Mouse (Mus musculus) CH12.LX (cell line): ENCODE results near the gene Rbck1. TPM values are rescaled to one million over a fixed set of nuclear protein-coding genes. Genes with fewer than 3 reads are reported as not detected.

Experiments
- DNase-seq: peaks from one replicate; pipeline ENCODE4 v3.0.0-alpha.2; 2013; ENCODE audit errors: extremely low read depth
- H3K27ac ChIP-seq: 2 replicates; pipeline ENCODE4 v1.5.1; 2012; ENCODE audit warnings: low read depth, mild to moderate bottlenecking, control low read depth, moderate library complexity; ENCODE audit not compliant: insufficient read depth
- H3K27me3 ChIP-seq: replicated peaks from 2 replicates; pipeline ENCODE3; 2012; ENCODE audit warnings: inconsistent platforms
- H3K36me3 ChIP-seq, 2 experiments: replicated peaks in 1 of 2; 2 replicates each; pipeline versions ENCODE3 to v1.6.1; 2012; ENCODE audit warnings: inconsistent platforms in 1 of 2, low read length in 1 of 2, mild to moderate bottlenecking in 1 of 2, mixed read lengths in 1 of 2, moderate library complexity in 1 of 2; ENCODE audit not compliant: control insufficient read depth in 1 of 2, insufficient read depth in 1 of 2
- H3K4me1 ChIP-seq, 2 experiments: 2 replicates each; pipeline ENCODE4 v1.6.1; 2012; ENCODE audit warnings: inconsistent platforms in 1 of 2, moderate library complexity in 1 of 2; ENCODE audit not compliant: insufficient read depth in 2 of 2, control insufficient read depth in 1 of 2
- H3K4me2 ChIP-seq: 2 replicates; pipeline ENCODE4 v1.6.1; 2012; ENCODE audit warnings: low read depth, mild to moderate bottlenecking, control low read depth; ENCODE audit not compliant: poor library complexity, insufficient read depth, severe bottlenecking
- H3K4me3 ChIP-seq, 3 experiments: fragments of 150-350 bp in 1 of 3; sonication (generic) in 1 of 3; replicated peaks in 1 of 3; 2 replicates each; pipeline versions ENCODE3 to v1.5.1; 2011 to 2012; ENCODE audit warnings: low read depth in 2 of 3, low read length in 2 of 3, mild to moderate bottlenecking in 2 of 3, moderate library complexity in 2 of 3, control low read depth in 1 of 3, improper control_type of control experiment in 1 of 3, inconsistent platforms in 1 of 3, mixed read lengths in 1 of 3; ENCODE audit not compliant: poor library complexity in 1 of 3
- H3K79me2 ChIP-seq: replicated peaks from 2 replicates; pipeline ENCODE4 v1.6.1; 2012; ENCODE audit warnings: mild to moderate bottlenecking, moderate library complexity; ENCODE audit not compliant: control insufficient read depth, poor library complexity, insufficient read depth, severe bottlenecking; ENCODE audit errors: extremely low read depth
- H3K9ac ChIP-seq: 2 replicates; pipeline ENCODE4 v1.6.1; 2012; ENCODE audit warnings: low read depth, mild to moderate bottlenecking, control low read depth, moderate library complexity; ENCODE audit not compliant: insufficient read depth
- H3K9me3 ChIP-seq: replicated peaks from 2 replicates; pipeline ENCODE3; 2012; ENCODE audit warnings: low read length, inconsistent platforms, mixed read lengths
- CHD2 ChIP-seq: IDR thresholded peaks from 2 replicates; pipeline ENCODE4 v1.6.1; 2011; ENCODE audit warnings: low read length, improper control_type of control experiment
- CTCF ChIP-seq, 2 experiments: IDR thresholded peaks in 1 of 2; conservative IDR thresholded peaks in 1 of 2; 2 replicates each; pipeline ENCODE4 v1.5.1; 2011 to 2012; ENCODE audit warnings: low read depth in 2 of 2, low read length in 2 of 2, improper control_type of control experiment in 1 of 2, inconsistent platforms in 1 of 2, mild to moderate bottlenecking in 1 of 2, moderate library complexity in 1 of 2
- E2F4 ChIP-seq: IDR thresholded peaks from 2 replicates; pipeline ENCODE4 v1.6.1; 2011; ENCODE audit warnings: low read depth, low read length, improper control_type of control experiment; ENCODE audit not compliant: insufficient replicate concordance
- ELF1 ChIP-seq: IDR thresholded peaks from 2 replicates; pipeline ENCODE4 v1.6.1; 2014; ENCODE audit warnings: low read depth, mild to moderate bottlenecking, inconsistent platforms, low read length, improper control_type of control experiment
- EP300 ChIP-seq: IDR thresholded peaks from 2 replicates; pipeline ENCODE4 v1.6.1; 2011; ENCODE audit warnings: low read length, improper control_type of control experiment
- ETS1 ChIP-seq: conservative IDR thresholded peaks from 2 replicates; pipeline ENCODE4 v1.6.1; 2012; ENCODE audit warnings: low read depth, mild to moderate bottlenecking, inconsistent platforms, low read length, improper control_type of control experiment, moderate library complexity
- GABPA ChIP-seq: IDR thresholded peaks from 2 replicates; pipeline ENCODE4 v1.6.1; 2012; ENCODE audit warnings: low read depth, low read length, improper control_type of control experiment, inconsistent platforms; ENCODE audit not compliant: insufficient replicate concordance
- IRF4 ChIP-seq: IDR thresholded peaks from 2 replicates; pipeline ENCODE4 v1.6.1; 2014; ENCODE audit warnings: low read depth, mild to moderate bottlenecking, inconsistent platforms, low read length, improper control_type of control experiment
- JUND ChIP-seq: conservative IDR thresholded peaks from 2 replicates; pipeline ENCODE4 v1.6.1; 2011; ENCODE audit warnings: low read depth, low read length, improper control_type of control experiment
- KAT2A ChIP-seq: IDR thresholded peaks from 2 replicates; pipeline ENCODE4 v1.6.1; 2012; ENCODE audit warnings: low read length, improper control_type of control experiment, inconsistent platforms; ENCODE audit not compliant: insufficient replicate concordance
- NELFE ChIP-seq: IDR thresholded peaks from 2 replicates; pipeline ENCODE4 v1.6.1; 2011; ENCODE audit warnings: low read depth, low read length, improper control_type of control experiment
- PAX5 ChIP-seq: IDR thresholded peaks from 2 replicates; pipeline ENCODE4 v1.6.1; 2012; ENCODE audit warnings: low read length, inconsistent platforms, mixed read lengths
- SIN3A ChIP-seq: IDR thresholded peaks from 2 replicates; pipeline ENCODE4 v1.6.1; 2012; ENCODE audit warnings: low read length, improper control_type of control experiment, inconsistent platforms
- TCF12 ChIP-seq: IDR thresholded peaks from 2 replicates; pipeline ENCODE4 v1.6.1; 2014; ENCODE audit warnings: low read depth, mild to moderate bottlenecking, inconsistent platforms, low read length, improper control_type of control experiment
- USF2 ChIP-seq: conservative IDR thresholded peaks from 2 replicates; pipeline ENCODE4 v1.6.1; 2011; ENCODE audit warnings: low read depth, low read length, improper control_type of control experiment
- ZC3H11A ChIP-seq: IDR thresholded peaks from 2 replicates; pipeline ENCODE4 v1.6.1; 2012; ENCODE audit warnings: low read depth, mild to moderate bottlenecking, inconsistent platforms, low read length, improper control_type of control experiment
- ZNF384 ChIP-seq: IDR thresholded peaks from 2 replicates; pipeline ENCODE4 v1.6.1; 2012; ENCODE audit warnings: low read depth, low read length, improper control_type of control experiment, inconsistent platforms
- dilution Hi-C: fragments of 300-500 bp; cut with MboI; formaldehyde crosslinking; loops from 2 replicates; pipeline ENCODE4 v1.14.3; 2020; ENCODE audit warnings: low sequenced_read_pairs; ENCODE audit not compliant: extremely low pct_unique_long_range_greater_than_20kb, extremely low pct_ligation_motif_present
- in situ Hi-C: fragments of 300-500 bp; cut with MboI; formaldehyde crosslinking; loops from 3 replicates; pipeline ENCODE4 v1.14.3; 2019; ENCODE audit warnings: low sequenced_read_pairs, low pct_ligation_motif_present, low pct_unique_long_range_greater_than_20kb, mixed read lengths
- polyA plus RNA-seq: library from polyadenylated mRNA; unstranded; fragments of >175 nt; gene quantifications from 2 replicates; pipeline ENCODE4 v1.2.1, GENCODE M21; 2012; ENCODE audit warnings: low read depth; ENCODE audit not compliant: insufficient read length
- total RNA-seq, 2 experiments: library from RNA; depleted of rRNA; stranded (reverse); fragments of 300-350 nt in 1 of 2; fragments of >200 nt in 1 of 2; gene quantifications; 2 replicates each; pipeline ENCODE4 v1.2.3; 2012 to 2014

Rbck1 gene
- total and polyA plus RNA-seq, 3 experiments = 109 to 143 (median 134) TPM

GRCm38 (mm10) chr2:152346776-152347465 is 14.5 kb upstream of the Rbck1 start:
- no peaks in the 10 kb centered on the region for H3K9me3 ChIP-seq
- no peak overlapping the region for H3K4me2 ChIP-seq
- H3K79me2 ChIP-seq = peaks cover 2% of the 10 kb centered on the region
- H3K27me3 ChIP-seq = no peaks in the 10 kb centered on the region
- no peak overlapping the region for H3K27ac ChIP-seq
- dilution Hi-C loops (no loop called here), in situ Hi-C loops (no loop called here)
- DNase-seq = no peak
- no peak overlapping the region for H3K4me3 ChIP-seq
- H3K36me3 ChIP-seq = peaks cover 11% of the 10 kb centered on the region in 2 experiments
- H3K9ac ChIP-seq = no peak overlapping the region
- TF ChIP-seq TCF12 (no peak), E2F4 (no peak), SIN3A (no peak), JUND (no peak), IRF4 (no peak), KAT2A (no peak), ELF1 (no peak), USF2 (no peak)
- peaks cover 17 to 35% of the 10 kb centered on the region in 2 experiments for H3K4me1 ChIP-seq

DNA sequence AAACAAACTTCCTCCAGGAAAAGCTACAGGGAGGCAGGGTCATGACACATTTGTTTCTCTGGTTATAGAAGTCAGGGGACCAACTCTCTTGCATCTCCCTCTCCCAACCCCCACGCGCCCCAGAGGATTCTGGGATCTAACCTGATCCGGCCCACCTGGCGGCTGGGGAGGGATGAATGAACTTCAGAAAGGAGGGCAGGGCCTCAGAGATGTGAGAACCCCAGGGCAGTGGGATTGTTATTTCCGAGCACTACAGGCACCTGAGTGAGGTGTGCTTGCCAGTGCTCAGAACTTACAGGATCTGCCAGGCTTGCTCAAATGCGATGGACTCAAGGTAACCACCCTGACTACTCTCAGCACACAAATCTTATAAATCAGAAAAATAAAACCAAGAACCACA is 12.9 kb upstream of the Rbck1 start:
- Histone ChIP-seq H3K4me2 (no peak overlapping the region), H3K27me3 (no peaks in the 10 kb centered on the region), H3K9ac (no peak overlapping the region), H3K4me3 (no peak overlapping the region)
- dilution Hi-C loops = no loop called here
- TF ChIP-seq GABPA = no peak
- TF ChIP-seq ZNF384 = no peak
- no peak for TF ChIP-seq ETS1
- TF ChIP-seq PAX5 = no peak
- no peak for TF ChIP-seq EP300
- TF ChIP-seq, all 38 proteins: peak for 0
- no peak overlapping the region for H3K27ac ChIP-seq
- peaks cover 19 to 22% of the 10 kb centered on the region in 2 experiments for H3K36me3 ChIP-seq
- no peaks in the 10 kb centered on the region for H3K9me3 ChIP-seq
- peaks cover 2% of the 10 kb centered on the region for H3K79me2 ChIP-seq
- H3K4me1 ChIP-seq = peaks cover 16 to 44% of the 10 kb centered on the region in 2 experiments
- in situ Hi-C loops = no loop called here
- DNase-seq = no peak

DNA sequence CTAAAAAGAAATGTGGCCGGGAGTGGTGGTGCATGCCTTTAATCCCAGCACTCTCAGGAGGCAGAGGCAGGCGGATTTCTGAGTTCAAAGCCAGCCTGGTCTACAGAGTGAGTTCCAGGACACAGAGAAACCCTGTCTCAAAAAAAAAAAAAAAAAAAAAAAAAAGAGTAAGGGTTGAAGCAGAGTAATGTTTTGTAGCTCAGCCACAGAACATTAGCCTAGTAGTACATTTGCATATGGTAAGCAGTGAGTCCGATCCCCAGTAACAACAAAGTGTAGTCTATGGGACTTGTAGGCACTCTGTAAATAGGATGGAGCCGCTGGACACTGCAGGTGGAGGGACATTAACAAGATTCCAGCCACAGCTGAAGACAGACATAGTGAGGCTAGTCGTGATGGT is 12.5 kb upstream of the Rbck1 start:
- no peak for DNase-seq
- peaks cover 18 to 46% of the 10 kb centered on the region in 2 experiments for H3K4me1 ChIP-seq
- H3K4me3 ChIP-seq = no peak overlapping the region
- H3K4me2 ChIP-seq = no peak overlapping the region
- no peaks in the 10 kb centered on the region for H3K27me3 ChIP-seq
- in situ Hi-C loops = no loop called here
- H3K36me3 ChIP-seq = peaks cover 23 to 26% of the 10 kb centered on the region in 2 experiments
- TF ChIP-seq CTCF (conservative IDR thresholded peaks at IDR 0.05 in 1 of 2, IDR thresholded peaks at IDR 0.05 in 1 of 2; ENCODE audit: low read depth in 2 of 2, low read length in 2 of 2) = no peak
- TF ChIP-seq ZNF384 = peak; percentile 53; the same call in 1 of the 2 replicates
- TF ChIP-seq EP300 = no peak
- no peak for TF ChIP-seq USF2
- no peak for TF ChIP-seq ZC3H11A
- TF ChIP-seq CHD2 = no peak
- no peak for TF ChIP-seq NELFE
- H3K79me2 ChIP-seq = peaks cover 2% of the 10 kb centered on the region
- H3K9ac ChIP-seq = peak overlapping the region; percentile 63; the same call in 1 of the 2 replicates
- H3K27ac ChIP-seq = no peak overlapping the region; the same call in 1 of the 2 replicates
- dilution Hi-C loops = no loop called here
- H3K9me3 ChIP-seq = no peaks in the 10 kb centered on the region
